Mouse (Mus musculus) CH12.LX (cell line): Measurements from ENCODE around the gene Arhgef3.

Experiments used
- CTCF ChIP-seq, 2 experiments: IDR thresholded peaks in 1 of 2; conservative IDR thresholded peaks in 1 of 2; 2 replicates each; pipeline ENCODE4 v1.5.1; 2011 to 2012; ENCODE audit warnings: low read depth in 2 of 2, low read length in 2 of 2, improper control_type of control experiment in 1 of 2, inconsistent platforms in 1 of 2, mild to moderate bottlenecking in 1 of 2, moderate library complexity in 1 of 2
- EP300 ChIP-seq: IDR thresholded peaks from 2 replicates; pipeline ENCODE4 v1.6.1; 2011; ENCODE audit warnings: low read length, improper control_type of control experiment
- MAZ ChIP-seq: IDR thresholded peaks from 2 replicates; pipeline ENCODE4 v1.6.1; 2012; ENCODE audit warnings: low read depth, mild to moderate bottlenecking, inconsistent platforms, low read length, improper control_type of control experiment, moderate library complexity
- MEF2A ChIP-seq: IDR thresholded peaks from 2 replicates; pipeline ENCODE4 v1.6.1; 2014; ENCODE audit warnings: low read depth, mild to moderate bottlenecking, inconsistent platforms, low read length, improper control_type of control experiment, borderline replicate concordance
- POLR2A ChIP-seq: IDR thresholded peaks from 2 replicates; pipeline ENCODE4 v1.6.1; 2011; ENCODE audit warnings: low read depth, mild to moderate bottlenecking, improper control_type of control experiment, low read length
- POLR2AphosphoS2 ChIP-seq: IDR thresholded peaks from 2 replicates; pipeline ENCODE4 v1.6.1; 2011; ENCODE audit warnings: low read depth, low read length, improper control_type of control experiment
- UBTF ChIP-seq: IDR thresholded peaks from 2 replicates; pipeline ENCODE4 v1.6.1; 2012; ENCODE audit warnings: low read depth, mild to moderate bottlenecking, inconsistent platforms, low read length, improper control_type of control experiment, moderate library complexity
- USF1 ChIP-seq: IDR thresholded peaks from 2 replicates; pipeline ENCODE4 v1.6.1; 2014; ENCODE audit warnings: low read depth, mild to moderate bottlenecking, inconsistent platforms, low read length, improper control_type of control experiment
- ZC3H11A ChIP-seq: IDR thresholded peaks from 2 replicates; pipeline ENCODE4 v1.6.1; 2012; ENCODE audit warnings: low read depth, mild to moderate bottlenecking, inconsistent platforms, low read length, improper control_type of control experiment

DNA sequence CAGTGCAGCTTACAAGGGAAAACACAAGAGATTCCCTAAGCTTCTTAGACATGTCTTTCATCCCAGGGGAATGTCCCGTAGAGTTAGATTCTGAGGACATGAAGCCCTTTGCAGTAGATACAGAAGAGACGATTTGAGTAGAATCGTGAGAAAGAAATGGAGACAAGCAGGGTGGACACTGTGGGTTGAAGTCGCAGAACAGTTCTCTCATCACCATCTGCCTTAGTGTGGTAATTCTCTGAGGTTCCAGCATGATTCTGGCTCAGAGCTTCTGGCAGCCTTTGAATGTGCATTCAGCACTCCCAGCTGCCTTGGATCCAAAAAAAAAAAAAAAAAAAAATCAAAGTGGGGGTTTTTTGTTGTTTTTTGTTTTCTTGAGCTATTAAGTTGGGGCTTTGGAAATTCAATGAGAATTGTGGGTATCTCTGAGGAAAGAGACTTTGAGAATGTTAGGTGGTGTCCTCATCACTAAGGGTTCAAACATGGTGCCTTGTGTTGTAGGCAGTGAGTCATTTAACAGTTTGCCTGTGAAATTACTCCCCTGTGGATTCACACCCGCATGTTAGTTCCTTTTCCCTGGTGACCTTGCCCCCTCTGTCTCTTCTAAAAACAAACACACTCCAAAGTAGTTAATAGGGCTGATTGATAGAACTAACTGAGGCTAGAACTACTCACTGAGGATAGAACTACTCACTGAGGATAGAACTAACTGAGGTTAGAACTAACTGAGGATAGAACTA is 33.0 kb upstream of the Arhgef3 start:
- TF ChIP-seq CTCF (conservative IDR thresholded peaks at IDR 0.05 in 1 of 2, IDR thresholded peaks at IDR 0.05 in 1 of 2; ENCODE audit: low read depth in 2 of 2, low read length in 2 of 2) (no peak), POLR2AphosphoS2 (no peak), MAZ (no peak), MEF2A (no peak), EP300 (no peak), UBTF (no peak), POLR2A (no peak), USF1 (no peak), ZC3H11A (no peak)
